Mouse (Mus musculus) cerebellum, adult 18-20 months (tissue): ENCODE measurements around the gene Hfe.
"Not testable (repeated sequence)": the region's sequence is repeated elsewhere in the genome, so short reads cannot be mapped to it uniquely, and the experiment has no call there.

Source experiments
- DNase-seq, 2 experiments: peaks; one replicate each; pipeline ENCODE4 v3.0.0; 2021

The Hfe gene

DNA sequence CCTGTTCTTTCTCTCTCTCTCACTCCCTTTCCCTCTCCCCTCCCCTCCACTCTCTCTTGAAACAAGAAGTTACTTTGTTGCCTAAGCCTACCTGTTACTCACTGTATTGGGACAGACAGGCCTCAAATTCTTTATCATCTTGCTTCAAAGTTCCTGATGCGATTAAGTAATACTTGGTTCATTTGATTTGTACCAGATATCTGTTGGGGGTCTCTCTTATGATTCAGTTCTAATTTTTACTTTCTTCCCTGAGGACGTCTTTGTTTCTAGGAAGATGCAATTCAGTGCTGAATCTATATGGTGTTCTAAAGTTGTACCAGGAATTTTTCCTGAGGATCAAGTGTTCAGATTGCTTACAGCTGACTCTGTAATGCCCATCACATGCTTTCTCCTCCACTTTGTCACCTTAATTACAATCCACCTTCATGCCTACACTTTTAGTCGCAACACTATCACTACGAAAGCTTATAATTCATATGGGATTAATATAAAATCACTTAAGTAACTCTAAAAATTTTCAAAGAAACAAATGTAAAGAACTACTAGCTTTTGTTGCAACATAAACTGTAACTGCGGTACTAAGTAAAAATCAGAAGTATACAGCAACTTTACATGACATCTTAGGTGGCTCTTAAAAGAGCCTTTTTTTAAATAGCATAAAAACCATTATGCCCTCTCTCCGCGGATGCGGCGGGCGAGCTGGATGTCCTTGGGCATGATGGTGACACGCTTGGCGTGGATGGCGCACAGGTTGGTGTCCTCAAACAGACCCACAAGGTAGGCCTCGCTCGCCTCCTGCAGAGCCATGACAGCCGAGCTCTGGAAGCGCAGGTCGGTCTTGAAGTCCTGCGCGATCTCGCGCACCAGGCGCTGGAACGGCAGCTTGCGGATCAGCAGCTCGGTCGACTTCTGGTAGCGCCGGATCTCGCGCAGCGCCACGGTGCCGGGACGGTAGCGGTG, 34.0 kb upstream of the Hfe start:
- no peak for DNase-seq

DNA sequence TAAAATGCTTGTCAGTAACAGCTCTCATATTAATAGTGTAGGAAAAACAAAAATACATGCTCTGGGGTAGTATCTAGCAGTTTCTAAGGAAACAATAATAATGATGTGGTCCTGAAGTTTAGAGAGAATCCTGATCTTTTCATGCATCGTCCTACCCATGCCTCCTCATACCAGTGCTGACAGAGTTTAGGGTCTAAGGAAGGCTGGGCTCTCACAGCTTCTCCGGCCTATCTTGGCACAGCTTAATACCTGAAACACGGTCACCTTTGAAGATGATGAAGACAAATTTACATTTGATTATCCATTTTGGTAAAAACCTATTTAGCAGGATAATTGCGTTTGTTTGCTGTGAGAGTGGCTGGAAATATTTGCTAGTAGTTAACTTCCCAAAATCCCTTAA, 33.3 kb upstream of the Hfe start:
- no peak for DNase-seq

DNA sequence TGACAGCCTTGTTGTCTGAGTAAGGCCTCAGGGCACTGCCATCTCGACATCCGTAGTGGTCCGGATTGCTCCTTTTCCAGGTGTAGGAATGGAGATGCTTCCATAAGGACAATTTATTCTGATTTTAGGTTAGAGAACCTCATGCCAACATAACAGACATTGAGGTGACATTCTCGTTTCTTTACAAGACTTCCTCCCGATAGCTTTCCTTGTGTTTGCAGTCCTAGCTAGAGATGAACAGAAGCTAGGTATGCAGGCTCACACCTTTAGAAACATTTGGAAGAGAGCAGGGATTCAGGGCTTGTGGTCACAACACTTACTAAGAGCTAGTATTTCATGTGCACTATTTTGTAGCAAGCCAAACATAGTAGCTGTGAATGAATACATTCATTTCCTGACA, 32.6 kb upstream of the Hfe start:
- DNase-seq, result no peak

GRCm38 (mm10) chr13:23742007-23742406, 31.4 kb upstream of the Hfe start:
- no peak for DNase-seq

DNA sequence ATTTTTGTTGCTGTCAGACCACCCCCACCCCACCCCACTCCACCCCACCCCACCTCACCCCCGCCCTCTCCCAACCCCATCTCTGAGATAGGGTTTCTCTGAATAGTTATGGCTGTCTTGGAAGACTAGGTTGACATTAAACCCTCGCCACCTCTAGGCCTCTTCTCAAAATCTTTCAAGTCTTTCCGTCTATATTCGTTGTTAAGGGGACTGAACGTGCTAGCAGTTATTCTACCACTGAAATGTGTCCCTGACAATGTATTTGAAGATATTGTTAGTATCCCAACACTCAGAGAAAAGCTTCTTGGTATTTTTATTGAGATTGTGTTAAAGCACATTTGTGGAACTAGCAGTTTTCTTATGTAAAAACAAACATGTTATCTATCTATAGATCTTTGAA, 30.3 kb upstream of the Hfe start:
- DNase-seq, result no peak

GRCm38 (mm10) chr13:23740256-23740840, 29.7 kb upstream of the Hfe start:
- no peak for DNase-seq

DNA sequence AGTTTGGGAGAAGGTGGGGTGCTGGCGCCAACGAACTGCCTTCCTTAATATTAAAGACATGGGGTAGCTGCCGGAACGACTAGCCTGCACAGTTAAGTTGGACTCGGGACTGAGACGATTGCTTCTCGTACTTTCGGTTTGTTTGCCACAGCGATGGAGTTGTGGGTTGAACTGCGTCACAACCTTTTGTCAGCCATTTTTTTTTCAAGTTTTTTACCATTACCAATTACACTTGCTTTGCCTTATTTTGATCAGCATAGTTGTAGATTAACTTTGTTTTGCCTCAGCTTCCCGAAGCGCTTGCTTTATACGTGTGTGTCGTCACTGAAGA, 29.2 kb upstream of the Hfe start:
- no peak for DNase-seq

GRCm38 (mm10) chr13:23739069-23739921, 28.6 kb upstream of the Hfe start:
- DNase-seq, result peak; percentile 84 to 94

DNA sequence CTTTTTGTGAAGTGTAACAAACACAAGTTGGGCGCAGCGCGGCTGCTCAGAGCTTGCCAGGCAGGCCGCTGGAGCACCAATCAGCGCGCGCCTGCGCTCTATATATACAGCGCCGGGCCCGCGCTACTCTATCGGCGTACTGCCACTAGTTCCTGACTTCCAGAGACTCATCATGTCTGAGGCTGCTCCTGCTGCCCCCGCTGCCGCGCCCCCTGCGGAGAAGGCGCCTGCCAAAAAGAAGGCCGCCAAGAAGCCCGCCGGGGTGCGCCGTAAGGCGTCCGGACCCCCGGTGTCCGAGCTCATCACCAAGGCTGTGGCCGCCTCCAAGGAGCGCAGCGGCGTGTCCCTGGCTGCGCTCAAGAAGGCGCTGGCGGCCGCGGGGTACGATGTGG, 28.0 kb upstream of the Hfe start, which contains the start of gene Hist1h1c:
Gene Hist1h1c (plus strand): TSS at position 132 of the 392 bp plus-strand sequence.
- DNase-seq, result peak; percentile 74 to 78

- no peak for DNase-seq
Measured at GRCm38 (mm10) chr13:23738041-23738440, 27.4 kb upstream of the Hfe start.

GRCm38 (mm10) chr13:23737091-23737490, 26.4 kb upstream of the Hfe start:
- DNase-seq, result no peak

GRCm38 (mm10) chr13:23732156-23732804, 21.6 kb upstream of the Hfe start:
- DNase-seq, result peak; percentile 33 to 40

DNA sequence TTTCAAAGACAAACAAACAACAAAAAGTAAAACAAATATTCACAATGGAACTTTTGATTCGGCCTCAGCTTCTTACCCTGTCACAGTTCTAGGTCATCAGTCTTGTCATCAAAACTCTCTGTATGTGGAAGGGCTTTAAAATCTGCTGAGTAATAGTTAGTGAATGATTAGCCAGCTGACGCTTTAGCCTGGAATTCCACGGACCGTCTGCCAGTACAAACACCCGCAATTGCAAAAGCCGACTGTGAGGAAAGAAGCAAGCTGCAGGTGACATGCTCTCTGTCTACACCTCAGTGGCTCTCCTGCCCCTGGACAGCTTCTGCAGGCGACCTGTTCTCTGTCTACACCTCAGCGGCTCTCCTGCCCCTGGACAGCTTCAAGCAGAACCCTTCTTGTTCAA, 19.8 kb upstream of the Hfe start:
- DNase-seq, result no peak

GRCm38 (mm10) chr13:23729706-23730105, 19.1 kb upstream of the Hfe start:
- DNase-seq, result no peak

GRCm38 (mm10) chr13:23729192-23729525, 18.5 kb upstream of the Hfe start:
- DNase-seq, result no peak

DNA sequence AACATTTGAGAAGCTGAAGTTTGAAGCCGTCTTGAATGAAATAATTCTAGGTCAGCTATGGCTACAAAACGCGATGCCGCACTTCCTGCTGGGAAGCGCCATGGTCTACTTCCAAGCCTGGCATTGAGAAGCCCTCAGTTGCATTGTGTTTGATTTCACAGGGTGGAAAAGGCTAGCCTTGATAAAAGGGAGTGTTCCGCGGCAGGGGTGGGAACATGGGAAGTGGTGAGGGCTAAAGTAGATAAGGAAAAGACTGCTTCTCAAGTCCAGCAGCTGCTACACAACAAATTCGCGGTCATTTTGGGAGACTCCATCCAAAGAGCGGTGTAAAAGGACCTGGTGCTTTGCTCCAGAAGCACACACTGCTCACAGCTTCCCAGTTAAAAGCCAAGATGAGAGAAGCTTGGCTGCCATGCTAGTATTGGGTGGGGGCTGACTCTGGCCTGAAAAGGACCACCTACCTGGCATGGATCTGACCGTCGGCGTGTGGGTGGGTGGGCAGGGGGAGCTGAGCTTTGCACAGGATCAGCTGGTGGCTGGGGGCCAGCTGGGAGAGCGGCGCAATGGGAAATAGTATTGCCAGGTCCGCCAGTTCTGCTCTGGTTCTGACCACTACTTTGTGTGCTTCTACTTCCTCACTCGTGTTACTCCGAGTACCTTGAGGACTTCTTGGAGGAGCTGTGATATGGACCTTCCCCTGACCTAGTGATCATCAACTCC, 18.0 kb upstream of the Hfe start:
- DNase-seq, result no peak

DNA sequence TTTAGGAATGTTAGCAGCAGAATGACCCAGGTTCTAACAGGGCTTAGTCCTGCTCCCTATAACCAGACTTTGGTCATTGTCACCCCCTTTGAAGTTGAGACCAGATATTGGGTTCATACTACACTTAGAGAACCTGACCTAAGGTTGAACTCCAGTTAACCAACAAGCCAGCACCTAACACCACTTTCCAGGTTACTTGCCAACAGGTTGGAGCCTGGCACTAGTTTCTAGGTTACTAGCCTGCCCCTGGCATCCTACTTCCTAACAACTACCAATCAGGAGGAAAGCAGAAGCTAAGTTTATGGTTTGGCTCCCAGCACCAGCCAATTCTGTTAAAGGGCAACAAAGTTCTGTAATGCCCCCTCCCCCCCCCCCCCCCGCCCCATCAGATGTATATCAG, 14.6 kb upstream of the Hfe start:
- DNase-seq, result no peak

DNA sequence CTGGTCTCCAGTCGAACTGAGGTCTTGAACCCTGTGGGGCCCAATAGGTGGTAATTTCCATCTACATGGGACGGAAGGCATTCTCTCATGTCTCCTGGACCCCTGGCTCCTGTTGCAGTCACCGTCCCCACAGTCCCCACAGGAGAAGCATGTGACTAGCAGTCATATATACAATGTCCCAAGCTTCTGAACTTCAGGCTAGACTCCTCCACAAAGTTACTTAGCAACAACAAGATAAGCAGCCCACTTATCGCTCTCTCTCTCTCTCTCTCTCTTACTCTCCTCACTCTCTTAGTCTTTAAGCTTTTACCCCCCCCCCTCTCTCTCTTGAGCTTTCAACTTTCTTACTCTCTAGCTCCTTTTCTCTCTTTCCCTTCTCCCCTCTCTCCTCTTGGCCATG, 13.6 kb upstream of the Hfe start:
- no peak for DNase-seq

- DNase-seq, result not testable (repeated sequence)
Measured at GRCm38 (mm10) chr13:23717593-23718245, 7.1 kb upstream of the Hfe start.

DNA sequence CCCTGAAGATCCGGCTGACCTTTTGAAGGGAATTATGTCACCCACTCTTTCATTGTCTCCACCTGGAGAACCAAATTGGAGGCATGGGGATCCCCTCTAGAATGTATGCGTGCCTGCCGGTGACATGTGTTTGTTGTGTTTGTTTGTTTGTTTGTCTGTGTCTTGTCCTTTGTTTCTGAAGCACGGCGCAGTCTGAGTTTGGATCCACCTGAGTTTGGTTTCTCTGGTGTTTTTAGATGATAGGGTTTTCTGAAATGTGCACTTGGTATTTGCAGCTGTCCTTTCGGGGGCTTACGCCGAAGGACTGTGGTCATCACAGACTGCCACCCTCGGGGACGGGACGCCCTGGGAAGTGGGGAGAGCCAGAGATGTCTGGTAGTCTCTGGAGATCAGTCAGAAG, 6.5 kb upstream of the Hfe start:
- DNase-seq, result no peak

DNA sequence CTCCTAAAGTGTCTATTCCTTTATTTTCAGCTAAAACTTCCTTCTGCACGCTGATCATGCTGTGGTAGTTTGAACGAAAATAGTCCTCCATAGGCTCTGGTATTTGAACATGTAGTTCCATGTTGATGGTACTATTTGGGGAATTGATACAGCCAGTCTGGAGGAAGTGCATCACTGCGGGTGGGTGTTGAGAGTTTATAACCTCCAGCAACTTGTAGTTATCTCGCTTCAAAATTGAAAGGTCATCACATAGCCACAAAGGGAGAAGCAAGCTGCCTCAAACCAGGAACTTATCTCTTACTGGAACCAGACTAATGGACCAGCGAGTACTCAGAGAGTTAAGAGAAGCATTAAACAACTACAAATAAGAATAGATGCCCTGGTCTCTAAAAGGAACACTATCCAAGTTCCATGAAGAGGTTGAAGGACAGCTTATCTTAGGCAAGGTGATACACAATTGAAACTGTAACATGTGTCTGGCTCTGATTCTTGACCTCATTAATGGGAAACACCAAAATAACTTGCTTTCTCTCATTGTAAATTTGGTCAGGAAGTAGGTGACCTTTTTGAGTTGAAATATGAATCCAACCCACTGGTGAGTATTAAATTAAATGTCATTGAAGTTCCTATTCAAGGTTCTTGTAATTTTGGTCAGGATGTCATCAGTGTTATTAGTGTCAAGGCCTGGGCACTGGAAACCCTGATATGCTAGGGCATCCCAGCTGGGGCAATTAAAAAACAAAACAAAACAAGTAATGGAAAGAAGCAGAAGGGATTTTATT, 5.8 kb upstream of the Hfe start:
- no peak for DNase-seq
